Mouse (Mus musculus) MEL (cell line): Measurements from ENCODE around the gene Mapk8ip3. TPM values are rescaled to one million over a fixed set of nuclear protein-coding genes. Genes with fewer than 3 reads are reported as not detected.

Experiments
- DNase-seq: peaks from one replicate; pipeline ENCODE4 v3.0.0; 2011; ENCODE audit warnings: low read depth, low spot score
- H3K27ac ChIP-seq: 2 replicates; pipeline ENCODE4 v1.5.1; 2012; ENCODE audit warnings: low read depth, mild to moderate bottlenecking, control low read depth, low read length, moderate library complexity; ENCODE audit not compliant: control insufficient read depth
- H3K27me3 ChIP-seq, 2 experiments: fragments of 150-350 bp in 1 of 2; sonication (generic) in 1 of 2; 2 replicates each; pipeline ENCODE4 v1.6.1; 2012; ENCODE audit warnings: low read length in 2 of 2, mild to moderate bottlenecking in 2 of 2, improper control_type of control experiment in 1 of 2, moderate library complexity in 1 of 2; ENCODE audit not compliant: insufficient read depth in 2 of 2, control insufficient read depth in 1 of 2
- H3K36me3 ChIP-seq, 2 experiments: 2 replicates each; pipeline ENCODE4 v1.6.1; 2012 to 2014; ENCODE audit warnings: low read length in 2 of 2, improper control_type of control experiment in 1 of 2, inconsistent platforms in 1 of 2, mild to moderate bottlenecking in 1 of 2; ENCODE audit not compliant: insufficient read depth in 2 of 2, control insufficient read depth in 1 of 2
- H3K4me1 ChIP-seq, 2 experiments: fragments of 150-350 bp in 1 of 2; sonication (generic) in 1 of 2; 2 replicates each; pipeline ENCODE4 v1.6.1; 2012; ENCODE audit warnings: low read length in 2 of 2, improper control_type of control experiment in 1 of 2, mild to moderate bottlenecking in 1 of 2; ENCODE audit not compliant: insufficient read depth in 2 of 2, control insufficient read depth in 1 of 2
- H3K4me3 ChIP-seq, 2 experiments: fragments of 150-350 bp in 1 of 2; sonication (generic) in 1 of 2; 2 replicates each; pipeline ENCODE4 v1.5.1; 2012; ENCODE audit warnings: low read depth in 2 of 2, low read length in 2 of 2, mild to moderate bottlenecking in 2 of 2, moderate library complexity in 2 of 2, control low read depth in 1 of 2, improper control_type of control experiment in 1 of 2; ENCODE audit not compliant: control insufficient read depth in 1 of 2, insufficient read depth in 1 of 2
- H3K79me2 ChIP-seq: 2 replicates; pipeline ENCODE4 v1.6.1; 2012; ENCODE audit warnings: mild to moderate bottlenecking, low read length, moderate library complexity; ENCODE audit not compliant: control insufficient read depth, poor library complexity, insufficient read depth
- H3K9ac ChIP-seq: 2 replicates; pipeline ENCODE4 v1.6.1; 2012; ENCODE audit warnings: low read depth, mild to moderate bottlenecking, control low read depth, low read length, moderate library complexity; ENCODE audit not compliant: control insufficient read depth, poor library complexity, severe bottlenecking
- H3K9me3 ChIP-seq: fragments of 150-350 bp; sonication (generic); replicated peaks from 2 replicates; pipeline ENCODE4 v1.6.1; 2012; ENCODE audit warnings: mild to moderate bottlenecking, low read length, improper control_type of control experiment, moderate library complexity; ENCODE audit not compliant: insufficient read depth
- CHD1 ChIP-seq: IDR thresholded peaks from 2 replicates; pipeline ENCODE4 v1.6.1; 2012; ENCODE audit warnings: low read depth, mild to moderate bottlenecking, inconsistent platforms, low read length, improper control_type of control experiment
- CHD2 ChIP-seq: IDR thresholded peaks from 2 replicates; pipeline ENCODE4 v1.6.1; 2011; ENCODE audit warnings: low read length, improper control_type of control experiment
- JUND ChIP-seq: IDR thresholded peaks from 2 replicates; pipeline ENCODE4 v1.6.1; 2011; ENCODE audit warnings: low read depth, mild to moderate bottlenecking, improper control_type of control experiment, low read length
- KAT2A ChIP-seq: conservative IDR thresholded peaks from 2 replicates; pipeline ENCODE4 v1.6.1; 2012; ENCODE audit warnings: low read depth, low read length, improper control_type of control experiment, inconsistent platforms
- MEF2A ChIP-seq: IDR thresholded peaks from 2 replicates; pipeline ENCODE4 v1.6.1; 2014; ENCODE audit warnings: low read depth, mild to moderate bottlenecking, inconsistent platforms, low read length, improper control_type of control experiment; ENCODE audit not compliant: poor library complexity, insufficient replicate concordance, severe bottlenecking; ENCODE audit errors: extremely low read depth
- MXI1 ChIP-seq: IDR thresholded peaks from 2 replicates; pipeline ENCODE4 v1.6.1; 2011; ENCODE audit warnings: mild to moderate bottlenecking, low read depth, low read length, improper control_type of control experiment
- MYC ChIP-seq: IDR thresholded peaks from 2 replicates; pipeline ENCODE4 v1.6.1; 2011; ENCODE audit warnings: low read depth, mild to moderate bottlenecking, low read length, improper control_type of control experiment, moderate library complexity
- NELFE ChIP-seq: IDR thresholded peaks from 2 replicates; pipeline ENCODE4 v1.6.1; 2011; ENCODE audit warnings: low read depth, low read length, improper control_type of control experiment
- NRF1 ChIP-seq: IDR thresholded peaks from 2 replicates; pipeline ENCODE4 v1.6.1; 2014; ENCODE audit warnings: low read depth, mild to moderate bottlenecking, inconsistent platforms, low read length, improper control_type of control experiment, moderate library complexity; ENCODE audit not compliant: poor library complexity, insufficient read depth, severe bottlenecking
- POLR2A ChIP-seq, 2 experiments: IDR thresholded peaks; 2 replicates each; pipeline ENCODE4 v1.6.1; 2011 to 2012; ENCODE audit warnings: low read length in 2 of 2, mild to moderate bottlenecking in 2 of 2, control low read depth in 1 of 2, improper control_type of control experiment in 1 of 2, low read depth in 1 of 2, moderate library complexity in 1 of 2; ENCODE audit not compliant: control insufficient read depth in 1 of 2, insufficient read depth in 1 of 2, poor library complexity in 1 of 2
- POLR2AphosphoS2 ChIP-seq: IDR thresholded peaks from 2 replicates; pipeline ENCODE4 v1.6.1; 2011; ENCODE audit warnings: low read length, improper control_type of control experiment
- POLR2AphosphoS5 ChIP-seq: IDR thresholded peaks from 2 replicates; pipeline ENCODE4 v1.6.1; 2012; ENCODE audit warnings: low read depth, borderline replicate concordance, mild to moderate bottlenecking, inconsistent platforms, low read length, moderate library complexity, mixed read lengths
- RAD21 ChIP-seq: IDR thresholded peaks from 2 replicates; pipeline ENCODE4 v1.6.1; 2011; ENCODE audit warnings: mild to moderate bottlenecking, low read depth, low read length, improper control_type of control experiment
- SMC3 ChIP-seq: IDR thresholded peaks from 2 replicates; pipeline ENCODE4 v1.6.1; 2011; ENCODE audit warnings: low read depth, low read length, improper control_type of control experiment
- TAL1 ChIP-seq: IDR thresholded peaks from 2 replicates; pipeline ENCODE4 v1.6.1; 2012; ENCODE audit warnings: mild to moderate bottlenecking, inconsistent platforms, low read length, moderate library complexity, mixed read lengths
- UBTF ChIP-seq: IDR thresholded peaks from 2 replicates; pipeline ENCODE4 v1.6.1; 2012; ENCODE audit warnings: low read depth, mild to moderate bottlenecking, inconsistent platforms, low read length, improper control_type of control experiment, moderate library complexity, borderline replicate concordance; ENCODE audit not compliant: insufficient read depth
- USF1 ChIP-seq: IDR thresholded peaks from 2 replicates; pipeline ENCODE4 v1.6.1; 2014; ENCODE audit warnings: low read depth, mild to moderate bottlenecking, inconsistent platforms, low read length, improper control_type of control experiment, moderate library complexity
- ZC3H11A ChIP-seq: IDR thresholded peaks from 2 replicates; pipeline ENCODE4 v1.6.1; 2012; ENCODE audit warnings: low read depth, mild to moderate bottlenecking, inconsistent platforms, low read length, improper control_type of control experiment
- ZMIZ1 ChIP-seq: IDR thresholded peaks from 2 replicates; pipeline ENCODE4 v1.6.1; 2012; ENCODE audit warnings: low read depth, mild to moderate bottlenecking, inconsistent platforms, low read length, improper control_type of control experiment, moderate library complexity
- polyA plus RNA-seq, 2 experiments: library from polyadenylated mRNA; stranded (reverse) in 1 of 2; unstranded in 1 of 2; fragments of >175 nt in 1 of 2; fragments of >200 nt in 1 of 2; gene quantifications; 2 replicates each; pipeline versions ENCODE4 v1.2.1 to v1.2.4; 2012; ENCODE audit warnings: low replicate concordance in 2 of 2, low read depth in 1 of 2; ENCODE audit not compliant: insufficient read length in 2 of 2, insufficient read depth in 1 of 2, missing spikeins in 1 of 2
- total RNA-seq: library from RNA; depleted of rRNA; stranded (reverse); fragments of 300-350 nt; gene quantifications from 2 replicates; pipeline ENCODE4 v1.2.3, GENCODE M21; 2012

Mapk8ip3 gene
- total and polyA plus RNA-seq, 3 experiments = 22.8 to 44.5 TPM; not detected in 1

DNA sequence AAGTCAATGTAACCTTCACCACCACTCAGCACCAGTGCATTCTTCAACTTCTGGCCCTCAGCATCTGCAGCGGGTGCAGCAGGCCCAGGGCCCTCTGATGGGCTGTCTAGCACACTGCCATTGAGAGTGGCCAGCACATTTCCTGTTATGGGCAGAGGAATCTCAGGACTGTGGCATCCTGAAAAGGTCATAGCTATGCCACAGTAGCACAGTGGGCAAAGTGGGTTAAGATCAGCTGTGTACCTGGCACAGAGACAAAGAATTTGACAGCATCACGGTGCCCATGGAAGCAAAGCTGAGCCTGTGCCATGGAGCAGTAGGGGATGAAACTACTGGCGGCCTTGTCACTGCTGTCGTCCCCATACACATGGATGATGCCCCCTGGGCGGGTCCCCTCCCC lies 37.6 kb downstream of the Mapk8ip3 start:
- Histone ChIP-seq H3K27me3 (no peaks in the 10 kb centered on the region), H3K79me2 (peaks cover 24% of the 10 kb centered on the region), H3K4me3 (no peak overlapping the region), H3K36me3 (peaks cover 0 to 13% of the 10 kb centered on the region in 2 experiments; a peak in 2 of 4 replicates), H3K27ac (no peak overlapping the region), H3K4me1 (peaks cover 2 to 19% of the 10 kb centered on the region in 2 experiments; a peak in 3 of 4 replicates), H3K9ac (no peak overlapping the region), H3K9me3 (no peaks in the 10 kb centered on the region)
- TF ChIP-seq SMC3 (no peak), MEF2A (no peak), NRF1 (no peak), CHD1 (no peak), POLR2AphosphoS5 (no peak), MYC (no peak), KAT2A (no peak), NELFE (no peak), RAD21 (no peak)
- no peak for DNase-seq

DNA sequence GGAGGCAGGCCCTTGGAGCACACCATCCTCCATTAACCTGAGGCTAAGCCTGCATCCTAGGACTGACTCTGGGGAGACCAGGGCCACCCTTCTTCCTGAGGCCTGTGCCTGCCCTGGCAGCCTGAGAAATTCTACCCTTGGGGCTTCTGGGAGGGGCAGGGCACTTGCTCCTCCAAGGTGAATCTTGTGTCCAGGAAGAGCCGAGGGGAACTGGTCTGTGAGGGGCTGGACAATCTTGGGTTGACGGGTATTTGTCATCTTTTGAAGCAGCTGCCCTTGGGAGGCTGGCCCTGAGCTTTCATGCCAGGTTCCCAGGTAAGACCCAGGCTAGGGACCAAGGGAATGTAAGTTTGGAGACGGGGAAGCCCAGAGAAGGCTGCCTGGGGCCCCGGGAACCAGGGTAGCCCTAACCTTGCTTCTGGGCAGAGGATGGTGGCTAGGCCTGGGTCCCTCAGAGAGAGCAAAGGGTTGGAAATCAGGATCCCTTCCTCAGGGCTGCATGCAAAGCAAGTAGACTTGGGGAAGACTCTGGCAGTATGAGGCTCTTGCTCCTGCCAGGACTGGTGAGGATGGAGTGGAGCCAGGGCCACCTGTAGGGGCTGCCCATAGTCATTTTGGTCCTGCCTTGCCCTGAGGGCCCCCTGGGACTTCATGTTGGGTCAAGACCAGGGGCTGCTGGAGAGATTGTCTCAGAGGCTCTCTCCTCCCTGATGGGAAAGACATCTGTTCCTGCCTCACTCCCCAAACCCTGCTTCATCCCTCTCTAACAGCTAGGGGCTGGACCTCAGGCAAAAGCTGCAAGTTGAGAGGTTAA lies 38.5 kb downstream of the Mapk8ip3 start:
- H3K9me3 ChIP-seq = no peaks in the 10 kb centered on the region
- H3K4me3 ChIP-seq = no peak overlapping the region
- TF ChIP-seq NRF1 = no peak
- TF ChIP-seq JUND = no peak
- no peak for TF ChIP-seq ZMIZ1
- TF ChIP-seq POLR2AphosphoS2 = no peak
- TF ChIP-seq POLR2A (IDR thresholded peaks at IDR 0.05; ENCODE audit: control insufficient read depth in 1 of 2, insufficient read depth in 1 of 2, low read depth in 1 of 2, low read length in 2 of 2, poor library complexity in 1 of 2) = no peak
- TF ChIP-seq USF1 = no peak
- TF ChIP-seq POLR2AphosphoS5 = no peak
- no peak for TF ChIP-seq MYC
- no peak for TF ChIP-seq CHD2
- TF ChIP-seq ZC3H11A = no peak
- no peak for TF ChIP-seq TAL1
- no peak for TF ChIP-seq MXI1
- TF ChIP-seq UBTF = no peak
- H3K27me3 ChIP-seq = no peaks in the 10 kb centered on the region
- H3K27ac ChIP-seq = no peak overlapping the region
- H3K36me3 ChIP-seq = peaks cover 0 to 13% of the 10 kb centered on the region in 2 experiments; a peak in 2 of 4 replicates
- H3K79me2 ChIP-seq = peaks cover 33% of the 10 kb centered on the region
- H3K9ac ChIP-seq = no peak overlapping the region
- DNase-seq = no peak
- H3K4me1 ChIP-seq = peaks cover 2 to 23% of the 10 kb centered on the region in 2 experiments; a peak in 3 of 4 replicates
